Mouse (Mus musculus) spleen, adult 2 months (tissue): ENCODE data around the gene Ube3c. TPM values are rescaled to one million over a fixed set of nuclear protein-coding genes. Genes with fewer than 3 reads are reported as not detected.
A peak's percentile ranks its signal among the peaks of the same experiment; 100 is the strongest.
"Not testable (repeated sequence)": the region's sequence is repeated elsewhere in the genome, so short reads cannot be mapped to it uniquely, and the experiment has no call there.

ENCODE experiments used
- DNase-seq, 2 experiments: peaks; one replicate each; pipeline versions ENCODE4 v3.0.0 to v3.0.0-alpha.2; 2012 to 2021; ENCODE audit warnings: low spot score in 2 of 2, low read depth in 1 of 2
- H3K27ac ChIP-seq: fragments of 200-500 bp; 2 replicates; pipeline ENCODE4 v1.5.1; 2012; ENCODE audit warnings: low read length, inconsistent platforms; ENCODE audit not compliant: insufficient read depth
- H3K27me3 ChIP-seq: fragments of 200-500 bp; 2 replicates; pipeline ENCODE4 v1.6.1; 2012; ENCODE audit warnings: mild to moderate bottlenecking, moderate library complexity, low read length, inconsistent platforms; ENCODE audit not compliant: control insufficient read depth, insufficient read depth
- H3K36me3 ChIP-seq: fragments of 200-500 bp; 2 replicates; pipeline ENCODE4 v1.6.1; 2012; ENCODE audit warnings: mild to moderate bottlenecking, low read length, inconsistent platforms; ENCODE audit not compliant: control insufficient read depth, insufficient read depth
- H3K4me1 ChIP-seq: fragments of 200-500 bp; 2 replicates; pipeline ENCODE4 v1.6.1; 2011; ENCODE audit warnings: inconsistent platforms; ENCODE audit not compliant: control insufficient read depth, insufficient read depth, insufficient read length
- H3K4me3 ChIP-seq: fragments of 200-500 bp; 2 replicates; pipeline ENCODE4 v1.5.1; 2011; ENCODE audit warnings: mild to moderate bottlenecking, inconsistent platforms; ENCODE audit not compliant: insufficient read depth, insufficient read length; ENCODE audit errors: extremely low read depth
- CTCF ChIP-seq: fragments of 200-500 bp; IDR thresholded peaks from 2 replicates; pipeline ENCODE4 v1.5.1; 2011; ENCODE audit warnings: mild to moderate bottlenecking, inconsistent platforms; ENCODE audit not compliant: insufficient read depth, insufficient read length, insufficient replicate concordance; ENCODE audit errors: extremely low read depth
- POLR2A ChIP-seq: fragments of 200-500 bp; IDR thresholded peaks from 2 replicates; pipeline ENCODE4 v1.6.1; 2011; ENCODE audit warnings: low read depth, low read length, inconsistent platforms
- WGBS: fragments of 180-500 bp; shearing (Covaris S2); methylation state at CpG from one replicate; pipeline ENCODE4 v1.1.7; 2018; 5-methylcytosine and 5-hydroxymethylcytosine counted together
- polyA plus RNA-seq: library from polyadenylated mRNA; depleted of rRNA; stranded (reverse); fragments of >200 nt; gene quantifications from 2 replicates; pipeline ENCODE4 v1.2.3, GENCODE M21; 2012; rRNA removed

Ube3c gene
- 5.7 and 5.8 TPM in 2 replicates for polyA plus RNA-seq

DNA sequence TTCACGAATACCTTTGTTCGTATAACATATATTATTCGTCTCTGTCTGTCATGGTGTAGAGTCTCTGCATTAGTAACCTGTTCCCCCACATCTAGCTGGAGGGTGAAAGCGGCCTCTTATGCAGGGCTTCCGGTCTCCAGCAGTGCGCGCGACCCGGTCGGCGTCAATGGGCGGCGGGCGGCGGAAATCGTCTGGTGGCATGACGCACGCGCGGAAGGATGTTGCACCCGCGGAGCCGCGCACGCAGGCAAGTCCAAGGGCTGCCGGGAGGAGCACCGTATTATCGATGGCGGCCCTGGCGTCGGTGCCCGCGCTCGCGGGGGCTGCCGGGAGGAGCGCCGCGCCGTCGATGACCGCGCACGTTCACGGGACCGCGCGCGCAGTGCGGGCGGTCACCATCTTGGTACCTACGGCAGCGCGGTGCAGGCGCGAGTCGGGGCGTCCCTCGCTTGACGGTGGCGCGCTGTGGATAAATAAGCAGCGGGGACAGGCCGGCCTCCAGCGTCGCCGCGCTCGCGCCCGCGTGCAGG, at the start of gene Ube3c:
TSS of gene Ube3c (plus strand) at position 395 of the 530 bp plus-strand sequence.
- peak within 1 kb of the TSS; percentile 93 for H3K27ac ChIP-seq
- H3K36me3 ChIP-seq: peaks cover 1% of the 10 kb centered on the region; the same call in 1 of the 2 replicates
- H3K27me3 ChIP-seq: no peaks in the 10 kb centered on the region
- DNase-seq: peak; percentile 94 to 98
- TF ChIP-seq POLR2A (peak; percentile 27), CTCF (no peak)
- peak within 1 kb of the TSS; percentile 98 for H3K4me3 ChIP-seq
- H3K4me1 ChIP-seq: peaks cover 6% of the 10 kb centered on the region
- WGBS: under 1% methylated on average over 72 of the region's 72 CpGs

DNA sequence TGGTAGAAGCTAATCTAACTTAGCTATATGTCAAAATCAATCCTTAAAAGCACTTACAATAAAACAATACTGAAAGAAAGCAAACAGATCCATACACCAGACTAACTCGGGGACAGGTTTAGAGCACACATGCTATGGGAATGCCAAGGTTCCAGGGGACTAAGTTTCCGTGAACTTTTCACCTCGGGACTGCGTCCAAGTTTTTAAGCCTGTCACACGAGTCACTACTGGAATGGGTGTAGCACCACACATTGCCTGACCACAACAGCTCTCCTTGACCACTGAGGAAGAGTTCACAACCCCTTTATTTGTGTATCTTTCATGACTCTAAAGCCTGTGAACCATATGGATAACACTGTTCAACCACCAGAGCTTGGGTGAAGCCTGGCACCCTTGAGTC, 8.9 kb upstream of the Ube3c start:
- Histone ChIP-seq H3K36me3 (no peaks in the 10 kb centered on the region), H3K27ac (no peak overlapping the region), H3K4me1 (no peaks in the 10 kb centered on the region), H3K27me3 (no peaks in the 10 kb centered on the region), H3K4me3 (no peak overlapping the region)
- no peak for TF ChIP-seq POLR2A
- no peak for TF ChIP-seq CTCF
- DNase-seq: no peak
- 83% methylated on average over 5 of the region's 5 CpGs for WGBS

DNA sequence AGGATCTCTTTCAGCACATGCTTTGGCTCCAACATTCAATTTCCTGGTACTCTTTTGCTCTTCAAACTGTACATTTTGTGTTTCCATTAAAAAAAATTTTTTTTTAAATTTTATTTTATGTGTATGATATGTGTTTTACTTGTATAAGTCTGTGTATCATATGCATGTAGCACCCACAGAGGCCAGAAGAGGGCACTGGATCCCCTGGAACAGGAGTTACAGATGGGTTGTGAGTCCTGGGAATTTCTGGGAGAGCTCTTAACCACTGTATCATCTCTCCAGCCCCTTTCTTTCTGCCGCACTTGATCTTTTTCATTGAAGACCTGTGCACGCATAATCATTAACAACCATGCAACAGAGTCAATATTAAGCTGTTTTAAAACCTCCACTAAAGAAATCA, 8.4 kb upstream of the Ube3c start:
- no peaks in the 10 kb centered on the region for H3K4me1 ChIP-seq
- no peak for TF ChIP-seq POLR2A
- no peak for TF ChIP-seq CTCF

DNA sequence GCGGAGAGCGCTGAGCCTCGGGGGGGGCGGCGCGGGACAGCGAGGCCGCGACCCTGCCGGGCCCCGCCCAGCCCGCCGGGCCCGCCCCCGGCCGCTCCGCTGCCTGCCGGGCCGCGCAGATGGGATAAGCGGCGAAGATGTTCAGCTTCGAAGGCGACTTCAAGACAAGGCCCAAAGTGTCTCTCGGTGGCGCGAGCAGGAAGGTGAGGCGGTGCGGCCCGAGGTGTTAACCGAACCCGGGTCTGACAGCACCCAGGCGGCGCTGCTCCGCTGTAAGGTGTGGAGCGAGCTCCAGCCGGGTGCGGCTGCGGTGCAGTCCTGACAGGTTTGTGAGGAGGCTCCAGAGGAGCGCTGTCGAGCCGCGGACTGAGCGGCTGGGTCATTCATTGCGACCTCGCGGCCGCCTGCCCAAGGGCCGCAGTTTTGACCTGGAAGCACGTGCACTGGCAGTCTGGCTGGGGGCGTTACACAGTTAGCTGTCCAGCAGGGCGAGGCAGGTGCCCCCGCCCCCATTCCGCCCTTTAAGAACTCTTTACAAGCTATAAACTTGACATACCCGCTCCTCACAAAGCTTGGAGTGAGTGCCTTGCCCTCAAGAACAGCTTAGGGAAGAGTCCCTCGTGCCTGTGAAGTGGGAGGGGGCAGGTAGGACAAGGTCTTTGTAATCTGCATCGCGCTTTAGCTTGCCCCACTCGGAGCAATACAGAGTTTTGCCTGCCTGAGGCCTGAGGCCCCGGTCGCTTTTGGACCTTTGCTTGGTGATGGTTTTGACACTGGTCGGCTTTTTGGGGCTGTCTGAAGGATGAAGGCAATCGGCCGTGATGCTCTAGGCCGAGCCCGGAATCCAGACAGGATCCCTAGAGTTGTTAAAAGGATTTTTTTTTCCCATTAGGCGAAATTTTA, 587 bp downstream of the Ube3c start:
- TF ChIP-seq CTCF (0 out of 2 replicates have a peak, but pooled peaks have one; percentile 2), POLR2A (no peak; the same call in 1 of the 2 replicates)
- Histone ChIP-seq H3K27me3 (no peaks in the 10 kb centered on the region), H3K4me3 (peak overlapping the region; percentile 98), H3K36me3 (peaks cover 1% of the 10 kb centered on the region; the same call in 1 of the 2 replicates), H3K4me1 (peaks cover 6% of the 10 kb centered on the region), H3K27ac (peak overlapping the region; percentile 93)
- 5% methylated on average over 67 of the region's 67 CpGs for WGBS
- DNase-seq: no peak

More for the DNA sequence above, 8.4 kb upstream of the Ube3c start:
- H3K4me3 ChIP-seq: no peak overlapping the region
- no peaks in the 10 kb centered on the region for H3K27me3 ChIP-seq
- no peak for DNase-seq
- no peaks in the 10 kb centered on the region for H3K36me3 ChIP-seq
- no peak overlapping the region for H3K27ac ChIP-seq
- WGBS: 92% methylated on average over 2 of the region's 2 CpGs

DNA sequence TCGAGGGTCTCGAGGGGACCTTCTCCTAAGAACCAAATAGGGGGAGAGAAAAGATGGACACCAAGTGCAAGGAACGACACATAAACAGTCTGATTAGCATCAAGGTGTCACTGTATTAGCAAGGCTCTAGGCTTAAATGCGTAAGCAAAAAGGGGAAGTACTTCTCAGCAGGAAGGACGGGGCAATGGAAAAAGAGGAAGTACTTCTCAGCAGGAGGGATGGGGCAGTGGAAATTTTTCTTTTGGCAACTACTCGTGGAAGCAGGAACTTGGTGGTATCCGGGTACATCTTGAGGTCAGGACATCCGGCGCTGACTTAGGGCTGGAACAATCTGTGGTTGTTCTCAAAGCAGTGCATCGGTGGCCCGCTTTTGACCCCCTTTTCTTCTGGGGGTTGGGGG, 5.2 kb downstream of the Ube3c start:
- not testable (repeated sequence) for H3K27ac ChIP-seq, H3K4me1 ChIP-seq, H3K4me3 ChIP-seq, H3K27me3 ChIP-seq, H3K36me3 ChIP-seq
- WGBS: 92% methylated on average over 11 of the region's 11 CpGs
- peak in 1 of 2 experiments; percentile 5 for DNase-seq

DNA sequence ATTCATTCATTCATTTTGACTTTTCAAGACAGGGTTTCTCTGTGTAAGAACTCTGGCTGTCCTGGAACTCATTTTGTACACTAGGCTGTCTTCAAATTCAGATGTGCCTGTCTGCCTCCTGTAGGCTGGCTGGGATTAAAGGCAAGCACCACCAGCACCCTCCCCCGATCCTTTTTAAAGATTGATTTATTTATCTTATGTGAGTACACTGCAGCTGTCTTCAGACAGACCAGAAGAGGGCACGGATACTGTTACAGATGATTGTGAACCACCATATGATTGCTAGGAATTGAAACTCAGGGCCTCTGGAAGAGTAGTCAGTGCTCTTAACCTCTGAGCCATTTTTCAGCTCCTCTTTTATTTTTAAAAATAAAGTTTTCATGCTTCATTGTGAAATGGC, 6.0 kb downstream of the Ube3c start:
- peaks cover 1% of the 10 kb centered on the region; the same call in 1 of the 2 replicates for H3K36me3 ChIP-seq
- H3K4me1 ChIP-seq: peaks cover 6% of the 10 kb centered on the region
- WGBS: 83% methylated on average over 2 of the region's 2 CpGs
- TF ChIP-seq CTCF (no peak), POLR2A (no peak)
- no peaks in the 10 kb centered on the region for H3K27me3 ChIP-seq
- DNase-seq: no peak
- H3K27ac ChIP-seq: no peak overlapping the region
- H3K4me3 ChIP-seq: no peak overlapping the region
